Comparison of ENCODE assay signal across 9 mouse cellular contexts in the genomic region with DNA sequence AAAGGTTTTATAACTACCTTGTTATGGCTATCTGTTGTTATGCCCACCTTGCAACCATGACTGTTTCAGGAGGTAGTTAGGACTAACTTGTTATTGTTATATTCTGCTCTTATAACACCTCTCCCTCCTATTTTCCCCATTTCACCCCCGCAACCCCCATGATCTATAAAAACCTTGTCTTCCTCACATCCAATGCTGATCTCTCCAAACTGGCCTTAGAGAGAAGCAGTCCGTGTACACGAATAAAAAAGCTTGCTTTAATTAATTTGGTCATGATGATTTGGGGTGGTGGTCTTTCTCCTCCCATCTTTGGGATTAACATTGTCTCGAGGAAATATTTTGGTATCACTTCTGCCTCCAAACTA. TPM values are rescaled to one million over a fixed set of nuclear protein-coding genes. Genes with fewer than 3 reads are reported as not detected.
DNase-seq lines count a peak whose midpoint lies in the region; ATAC-seq and TF ChIP-seq lines count a peak whose summit lies in the region.
"Had no signal": no experiment of that assay in that cellular context is flagged by ENCODE, and none has a peak within 500 bp of the region (broad histone marks: within the 10 kb centered on the region; RNA-seq: fewer than 3 reads in every experiment).

No protein-coding gene starts in this region.

- no peak for DNase-seq in heart, postnatal 14 days
- DNase-seq in G1E (ENCODE audit: low spot score): no peak
- no peak for DNase-seq in right cerebral cortex, postnatal 14 days
- DNase-seq in adrenal gland, adult 2 months: no peak
- DNase-seq in frontal cortex, postnatal 14 days (ENCODE audit: low spot score in 2 of 2): no peak

- no peak overlapping the region for H3K27ac ChIP-seq in heart, embryonic 15.5 days
- H3K27ac ChIP-seq in forebrain, embryonic 16.5 days (ENCODE audit: low read length): peak overlapping the region; percentile 54
- H3K27ac ChIP-seq in macrophage: peak overlapping the region; percentile 65

- H3K9ac ChIP-seq in heart, embryonic 15.5 days: peak overlapping the region; percentile 51
- H3K9ac ChIP-seq in forebrain, embryonic 16.5 days (replicated peaks; ENCODE audit: low read depth, low read length): peak overlapping the region; percentile 63

- no peaks in the 10 kb centered on the region for H3K27me3 ChIP-seq in heart, embryonic 15.5 days
- H3K27me3 ChIP-seq in G1E (ENCODE audit: insufficient read depth, low read length): no peaks in the 10 kb centered on the region
- no peaks in the 10 kb centered on the region for H3K27me3 ChIP-seq in forebrain, embryonic 16.5 days (replicated peaks; ENCODE audit: control insufficient read depth, insufficient read depth, low read length)
- H3K27me3 ChIP-seq: Patski had no signal

- peak overlapping the region; percentile 66 for H3K4me3 ChIP-seq in heart, embryonic 15.5 days
- H3K4me3 ChIP-seq in G1E (ENCODE audit: low read depth, low read length): peak overlapping the region; percentile 73
- peak overlapping the region; percentile 67 for H3K4me3 ChIP-seq in forebrain, embryonic 16.5 days (replicated peaks; ENCODE audit: low read length)
- H3K4me3 ChIP-seq in macrophage (ENCODE audit: inconsistent target): peak overlapping the region; percentile 54

- no peaks in the 10 kb centered on the region; the same call in 1 of the 2 replicates for H3K36me3 ChIP-seq in heart, embryonic 15.5 days
- H3K36me3 ChIP-seq in G1E (replicated peaks) (peaks cover 4% of the 10 kb centered on the region), macrophage (ENCODE audit: inconsistent target) (no peaks in the 10 kb centered on the region)
- peaks cover 5% of the 10 kb centered on the region; the same call in 1 of the 2 replicates for H3K36me3 ChIP-seq in forebrain, embryonic 16.5 days (ENCODE audit: control insufficient read depth, insufficient read depth)

- TF ChIP-seq CTCF in G1E (IDR thresholded peaks at IDR 0.05; ENCODE audit: low read depth, low read length): no peak

- no peaks in the 10 kb centered on the region for H3K79me2 ChIP-seq in macrophage (ENCODE audit: inconsistent target)

- H3K4me1 ChIP-seq in heart, embryonic 15.5 days (replicated peaks): peaks cover 6% of the 10 kb centered on the region
- H3K4me1 ChIP-seq in G1E (ENCODE audit: insufficient read depth, low read depth, low read length): peaks cover 17% of the 10 kb centered on the region
- H3K4me1 ChIP-seq in forebrain, embryonic 16.5 days (replicated peaks; ENCODE audit: control insufficient read depth, insufficient read depth, low read length): peaks cover 10% of the 10 kb centered on the region

- no peak for ATAC-seq in heart, embryonic 15.5 days (replicated peaks; ENCODE audit: insufficient number of reproducible peaks, insufficient read depth, low FRiP score, low read depth)
- ATAC-seq in G1E (ENCODE audit: extremely low read depth, insufficient number of reproducible peaks, low FRiP score, poor library complexity, severe bottlenecking): no peak
- ATAC-seq in forebrain, embryonic 16.5 days: peak; percentile 15; the same call in 1 of the 2 replicates

- no peaks in the 10 kb centered on the region for H3K9me3 ChIP-seq in heart, embryonic 15.5 days (replicated peaks)
- no peaks in the 10 kb centered on the region for H3K9me3 ChIP-seq in G1E (replicated peaks)
- H3K9me3 ChIP-seq in forebrain, embryonic 16.5 days (ENCODE audit: control insufficient read depth, low read length): no peaks in the 10 kb centered on the region

- intact Hi-C loops in heart, postnatal 14 days (cut with DNase I): loop anchor here (2.0 kb wide), 1 partner anchor 52 kb away; the partner anchor contains the start of gene Ubn2

- WGBS in heart, embryonic 15.5 days: 4% methylated on average over 4 of the region's 4 CpGs
- WGBS in forebrain, embryonic 16.5 days: 3% methylated on average over 4 of the region's 4 CpGs
- 0% methylated on average over 4 of the region's 4 CpGs for WGBS in macrophage (ENCODE audit: missing documents)

- H3K4me2 ChIP-seq in heart, embryonic 15.5 days: peak overlapping the region; percentile 87
- peak overlapping the region; percentile 70 for H3K4me2 ChIP-seq in forebrain, embryonic 16.5 days (ENCODE audit: low read length)

RNA-seq across cellular contexts. Expression of gene Ttc26, which starts 0.5 kb away (rescaled TPM):
- 2.3 and 3.5 TPM in 2 replicates for polyA plus RNA-seq in heart, embryonic 15.5 days (2015; fragmentation: Nextera tagmentation; extraction: Ambion mirVana)
- total RNA-seq in heart, postnatal 14 days (2021): 1 to 10 TPM; 2.6 to 3.7 TPM
- total RNA-seq in G1E (2014; fragmentation: Nextera tagmentation) (6.1 and 6.5 TPM in 2 replicates), G1E (2017) (2.7 and 5.9 TPM in 2 replicates)
- polyA plus RNA-seq in G1E (2012) (0.31 and 0.89 TPM in 2 replicates), macrophage (2018) (0.19 to 0.32 TPM (median 0.26 TPM) in 3 replicates)
- polyA plus RNA-seq in forebrain, embryonic 16.5 days (2015; fragmentation: Nextera tagmentation; extraction: Ambion mirVana): 7.8 and 8.3 TPM in 2 replicates
- 1 to 10 TPM in 13 of 26 experiments, under 1 TPM in 8, not detected in 5; 0.43 to 4.4 (median 1.4) TPM for total RNA-seq in macrophage (2018; cell fraction: chromatin; rRNA removed)
- total RNA-seq in macrophage (2018; cell fraction: cytosol; rRNA removed): under 1 TPM; 0.09 to 0.89 (median 0.42) TPM
- 1 to 10 TPM in 5 of 26 experiments, under 1 TPM in 19, not detected in 2; 0.12 to 1.7 (median 0.50) TPM for total RNA-seq in macrophage (2018; cell fraction: nucleus; rRNA removed)
- 1 to 10 TPM; 2.8 to 5.7 TPM for total RNA-seq in adrenal gland, adult 2 months (2021)
- 0.39 and 0.52 TPM in 2 replicates for polyA plus RNA-seq in adrenal gland, adult 2 months (2012; rRNA removed)

RNA-seq across cellular contexts. Expression of gene Zc3hav1, which starts 26.3 kb away (rescaled TPM):
- polyA plus RNA-seq in heart, embryonic 15.5 days (2015; fragmentation: Nextera tagmentation; extraction: Ambion mirVana): 7.8 and 10.1 TPM in 2 replicates
- total RNA-seq in heart, postnatal 14 days (2021): 10 to 100 TPM; 16.9 to 18.8 TPM
- 210 and 217 TPM in 2 replicates for total RNA-seq in G1E (2014; fragmentation: Nextera tagmentation)
- total RNA-seq in G1E (2017): 107 and 112 TPM in 2 replicates
- polyA plus RNA-seq in G1E (2012): 44.0 and 45.8 TPM in 2 replicates
- 0.73 and 1.1 TPM in 2 replicates for polyA plus RNA-seq in forebrain, embryonic 16.5 days (2015; fragmentation: Nextera tagmentation; extraction: Ambion mirVana)
- total RNA-seq in macrophage (2018; cell fraction: chromatin; rRNA removed): 100 to 1,000 TPM; 160 to 712 (median 403) TPM
- 100 to 1,000 TPM; 119 to 238 (median 164) TPM for total RNA-seq in macrophage (2018; cell fraction: cytosol; rRNA removed)
- 100 to 1,000 TPM; 155 to 574 (median 351) TPM for total RNA-seq in macrophage (2018; cell fraction: nucleus; rRNA removed)
- 77.0 to 95.7 TPM (median 95.3 TPM) in 3 replicates for polyA plus RNA-seq in macrophage (2018)
- total RNA-seq in adrenal gland, adult 2 months (2021): 10 to 100 TPM; 48.8 to 67.8 TPM
- polyA plus RNA-seq in adrenal gland, adult 2 months (2012; rRNA removed): 26.2 and 32.0 TPM in 2 replicates

RNA-seq across cellular contexts. Expression of gene Ubn2, which starts 53.0 kb away (rescaled TPM):
- 8.4 and 10.7 TPM in 2 replicates for polyA plus RNA-seq in heart, embryonic 15.5 days (2015; fragmentation: Nextera tagmentation; extraction: Ambion mirVana)
- 10 to 100 TPM; 26.3 to 29.7 TPM for total RNA-seq in heart, postnatal 14 days (2021)
- total RNA-seq in G1E (2014; fragmentation: Nextera tagmentation) (108 and 124 TPM in 2 replicates), G1E (2017) (25.8 and 26.9 TPM in 2 replicates)
- polyA plus RNA-seq in G1E (2012) (3.6 and 4.1 TPM in 2 replicates), macrophage (2018) (6.9 to 10.1 TPM (median 7.6 TPM) in 3 replicates)
- 12.5 and 20.7 TPM in 2 replicates for polyA plus RNA-seq in forebrain, embryonic 16.5 days (2015; fragmentation: Nextera tagmentation; extraction: Ambion mirVana)
- total RNA-seq in macrophage (2018; cell fraction: chromatin; rRNA removed): 100 to 1,000 TPM in 24 of 26 experiments, 10 to 100 TPM in 2; 94.4 to 294 (median 180) TPM
- 10 to 100 TPM; 10.8 to 22.4 (median 15.8) TPM for total RNA-seq in macrophage (2018; cell fraction: cytosol; rRNA removed)
- 100 to 1,000 TPM in 10 of 26 experiments, 10 to 100 TPM in 16; 41.1 to 200 (median 86.8) TPM for total RNA-seq in macrophage (2018; cell fraction: nucleus; rRNA removed)
- total RNA-seq in adrenal gland, adult 2 months (2021): 10 to 100 TPM; 19.4 to 35.4 TPM
- polyA plus RNA-seq in adrenal gland, adult 2 months (2012; rRNA removed): 2.9 and 3.6 TPM in 2 replicates
